Mouse (Mus musculus) T-helper 2 cell (primary cell): ENCODE data around the gene Cavin1.

ENCODE experiments used
- in situ Hi-C: fragments of 300-600 bp; cut with MboI, MseI; formaldehyde crosslinking; loops from one replicate; pipeline ENCODE4 v1.15.1; 2025; ENCODE audit warnings: high pct_unique_total_duplicates

The Cavin1 gene

GRCm38 (mm10) chr11:100918007-100918406, 52.7 kb downstream of the Cavin1 start:
- in situ Hi-C loops = no loop called here

DNA sequence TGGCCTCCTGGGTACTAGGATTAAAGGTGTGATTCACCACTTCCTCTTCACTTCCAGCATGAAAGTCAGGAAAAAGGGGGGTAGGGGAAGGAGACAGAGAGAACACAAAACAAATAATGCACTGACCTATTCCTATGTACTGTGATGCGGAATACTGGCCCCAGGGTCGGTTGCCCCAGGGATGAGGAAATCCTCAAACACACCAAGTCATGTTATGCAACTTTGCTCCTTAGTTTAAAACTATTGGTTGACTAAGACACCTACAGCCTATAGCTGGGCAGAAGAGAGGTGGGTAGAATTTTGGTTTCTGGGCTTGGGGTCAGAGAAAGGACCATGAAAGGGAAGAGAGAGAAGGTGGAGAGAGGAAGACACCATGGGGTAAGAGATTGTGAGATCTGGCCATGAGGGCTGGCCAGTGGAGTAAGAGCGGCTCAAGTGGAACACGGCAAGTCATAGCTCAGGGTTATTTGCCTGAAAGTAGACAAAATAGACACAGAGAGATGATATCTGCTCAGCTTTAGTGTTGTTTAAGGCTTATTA, 54.2 kb downstream of the Cavin1 start:
- in situ Hi-C loops = no loop called here

- in situ Hi-C loops = no loop called here
Measured at GRCm38 (mm10) chr11:100915063-100915462, 55.6 kb downstream of the Cavin1 start.

DNA sequence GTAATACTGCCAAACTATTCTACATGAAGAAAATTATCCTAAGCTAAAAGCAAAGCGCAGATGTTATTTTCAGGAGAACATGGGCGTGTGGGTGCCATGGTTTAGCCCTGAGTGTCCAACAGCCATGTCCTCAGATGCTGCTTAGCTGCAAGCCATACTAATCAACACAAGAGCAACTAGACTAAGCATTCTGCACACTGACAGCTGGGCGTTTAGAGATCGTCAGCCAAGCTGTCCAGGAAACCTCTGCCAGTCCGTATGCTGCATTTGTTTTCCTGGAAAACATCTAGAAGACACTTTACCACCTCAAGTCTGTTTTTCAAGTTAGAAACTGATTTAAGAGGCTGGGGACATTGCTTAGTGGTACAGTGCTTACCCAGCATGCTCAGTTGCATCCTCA, 56.3 kb downstream of the Cavin1 start:
- in situ Hi-C loops = no loop called here

GRCm38 (mm10) chr11:100912401-100913155, 58.1 kb downstream of the Cavin1 start:
- in situ Hi-C loops = no loop called here

DNA sequence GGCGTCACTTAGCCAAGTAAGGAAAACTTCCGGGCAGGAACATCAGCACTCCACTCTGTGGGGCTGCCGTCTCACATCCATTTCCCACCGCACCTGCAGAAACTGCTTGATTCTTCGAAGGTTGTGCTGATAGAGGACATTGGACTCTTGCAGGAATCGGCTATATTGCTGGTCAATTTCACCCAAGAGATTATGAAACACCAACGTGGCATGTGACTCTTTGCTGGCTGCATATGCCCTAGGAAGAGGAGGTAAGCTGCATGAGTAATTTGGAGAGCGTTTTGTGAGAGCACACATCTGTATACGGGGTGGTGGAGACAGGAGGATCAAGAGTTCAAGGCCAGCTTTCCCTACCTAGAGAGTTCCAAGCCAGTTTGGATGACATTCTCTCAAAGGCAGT, 62.1 kb downstream of the Cavin1 start:
- in situ Hi-C loops = loop anchor here (5.0 kb wide), 1 partner anchor 41 kb away; no protein-coding TSS in a partner anchor

GRCm38 (mm10) chr11:100908112-100908511, 62.6 kb downstream of the Cavin1 start:
- in situ Hi-C loops = loop anchor here (5.0 kb wide), 1 partner anchor 41 kb away; no protein-coding TSS in a partner anchor

- in situ Hi-C loops = loop anchor here (5.0 kb wide), 1 partner anchor 40 kb away; no protein-coding TSS in a partner anchor
Measured at GRCm38 (mm10) chr11:100906885-100907284, 63.8 kb downstream of the Cavin1 start.
